Mouse (Mus musculus) kidney, postnatal 4 days (tissue): Measurements from ENCODE around the gene Fbxw4.
"Not testable (repeated sequence)": the region's sequence is repeated elsewhere in the genome, so short reads cannot be mapped to it uniquely, and the experiment has no call there.

Source experiments
- DNase-seq, 2 experiments: peaks; one replicate each; pipeline ENCODE4 v3.0.0; 2021; ENCODE audit warnings: mixed read lengths in 2 of 2

The Fbxw4 gene

GRCm38 (mm10) chr19:45655870-45656269 lies 4.2 kb downstream of the Fbxw4 start:
- no peak for DNase-seq

GRCm38 (mm10) chr19:45653986-45654385 lies 6.1 kb downstream of the Fbxw4 start:
- no peak for DNase-seq

- peak; percentile 39 to 51 for DNase-seq
Observed at GRCm38 (mm10) chr19:45652286-45652988, 7.7 kb downstream of the Fbxw4 start.

GRCm38 (mm10) chr19:45651524-45651923 lies 8.6 kb downstream of the Fbxw4 start:
- DNase-seq, result no peak

GRCm38 (mm10) chr19:45649776-45650175 lies 10.3 kb downstream of the Fbxw4 start:
- no peak for DNase-seq

GRCm38 (mm10) chr19:45648469-45648868 lies 11.6 kb downstream of the Fbxw4 start:
- DNase-seq, result not testable (repeated sequence)

GRCm38 (mm10) chr19:45646866-45647265 lies 13.2 kb downstream of the Fbxw4 start:
- no peak for DNase-seq

- no peak for DNase-seq
Observed at GRCm38 (mm10) chr19:45640691-45641090, 19.4 kb downstream of the Fbxw4 start.

- DNase-seq, result no peak
Observed at GRCm38 (mm10) chr19:45635960-45636359, 24.2 kb downstream of the Fbxw4 start.

- no peak for DNase-seq
Observed at GRCm38 (mm10) chr19:45631584-45631983, 28.5 kb downstream of the Fbxw4 start.

GRCm38 (mm10) chr19:45630953-45631352 lies 29.2 kb downstream of the Fbxw4 start:
- no peak for DNase-seq

GRCm38 (mm10) chr19:45629219-45629618 lies 30.9 kb downstream of the Fbxw4 start:
- peak; percentile 45 to 64 for DNase-seq

- no peak for DNase-seq
Observed at GRCm38 (mm10) chr19:45628649-45629048, 31.5 kb downstream of the Fbxw4 start.

GRCm38 (mm10) chr19:45627036-45627435 lies 33.1 kb downstream of the Fbxw4 start:
- no peak for DNase-seq

GRCm38 (mm10) chr19:45623710-45624109 lies 36.4 kb downstream of the Fbxw4 start:
- DNase-seq, result no peak

GRCm38 (mm10) chr19:45622144-45622543 lies 38.0 kb downstream of the Fbxw4 start:
- DNase-seq, result peak in 1 of 2 experiments; percentile 49

GRCm38 (mm10) chr19:45621061-45621460 lies 39.1 kb downstream of the Fbxw4 start:
- DNase-seq, result peak; percentile 28 to 54

GRCm38 (mm10) chr19:45619744-45620501 lies 40.2 kb downstream of the Fbxw4 start:
- no peak for DNase-seq

GRCm38 (mm10) chr19:45618184-45618583 lies 41.9 kb downstream of the Fbxw4 start:
- no peak for DNase-seq

GRCm38 (mm10) chr19:45616735-45617134 lies 43.4 kb downstream of the Fbxw4 start:
- no peak for DNase-seq

- DNase-seq, result no peak
Observed at GRCm38 (mm10) chr19:45616214-45616518, 43.9 kb downstream of the Fbxw4 start.

- no peak for DNase-seq
Observed at GRCm38 (mm10) chr19:45615415-45616213, 44.5 kb downstream of the Fbxw4 start.

GRCm38 (mm10) chr19:45614928-45615327 lies 45.2 kb downstream of the Fbxw4 start:
- no peak for DNase-seq

- DNase-seq, result peak; percentile 62 to 73
Observed at GRCm38 (mm10) chr19:45614375-45614774, 45.7 kb downstream of the Fbxw4 start.
